Mouse (Mus musculus) kidney, postnatal 0 days (tissue): ENCODE measurements at regions not wholly inside any gene's neighbourhood (a gene's known extent, or its start where the extent isn't known, plus 50 kb on each side); places are given as distances from the start of the nearest gene placed in this dataset.
"Not testable (repeated sequence)": the region's sequence is repeated elsewhere in the genome, so short reads cannot be mapped to it uniquely, and the experiment has no call there.

Experiments
- ATAC-seq: fragments of 200-750 bp; cut with Nextera tagmentation; replicated peaks from 2 replicates; pipeline ENCODE4 v1.8.0; 2017; ENCODE audit warnings: low read depth, moderate number of reproducible peaks, moderate TSS enrichment, moderate library complexity; ENCODE audit not compliant: low FRiP score
- DNase-seq: peaks from one replicate; pipeline ENCODE4 v3.0.0-alpha.2; 2016; ENCODE audit warnings: low spot score
- H3K27ac ChIP-seq: fragments of 300-500 bp; sonication (generic); 2 replicates; pipeline ENCODE4 v1.5.1; 2014; ENCODE audit warnings: mild to moderate bottlenecking
- H3K27me3 ChIP-seq: fragments of 300-500 bp; sonication (generic); 2 replicates; pipeline ENCODE4 v1.6.1; 2014; ENCODE audit warnings: low read length, mixed read lengths; ENCODE audit not compliant: insufficient read depth
- H3K36me3 ChIP-seq: fragments of 300-500 bp; sonication (generic); 2 replicates; pipeline ENCODE4 v1.6.1; 2014; ENCODE audit warnings: low read length, mixed read lengths; ENCODE audit not compliant: insufficient read depth
- H3K4me1 ChIP-seq: fragments of 300-500 bp; sonication (generic); replicated peaks from 2 replicates; pipeline ENCODE4 v1.6.1; 2014; ENCODE audit warnings: antibody characterized with exemption, low read length, mixed read lengths; ENCODE audit not compliant: insufficient read depth
- H3K4me2 ChIP-seq: fragments of 300-500 bp; sonication (generic); 2 replicates; pipeline ENCODE4 v1.6.1; 2014; ENCODE audit warnings: mild to moderate bottlenecking, low read length, moderate library complexity, mixed read lengths
- H3K4me3 ChIP-seq: fragments of 300-500 bp; sonication (generic); replicated peaks from 2 replicates; pipeline ENCODE4 v1.5.1; 2014; ENCODE audit warnings: low read depth, low read length
- H3K9ac ChIP-seq: fragments of 300-500 bp; sonication (generic); 2 replicates; pipeline ENCODE4 v1.6.1; 2014; ENCODE audit warnings: low read depth, low read length
- H3K9me3 ChIP-seq: fragments of 300-500 bp; sonication (generic); replicated peaks from 2 replicates; pipeline ENCODE4 v1.6.1; 2016; ENCODE audit warnings: low read length, inconsistent platforms, mixed read lengths
- CTCF ChIP-seq: IDR thresholded peaks from 2 replicates; pipeline ENCODE4 v1.5.1; 2016; ENCODE audit warnings: antibody characterized with exemption, low read depth, mild to moderate bottlenecking, moderate library complexity
- WGBS: fragments of 180-500 bp; shearing (Covaris S2); extraction: QIAGEN DNeasy Blood & Tissue Kit; methylation state at CpG from one replicate; pipeline ENCODE4 v1.1.7; 2014; 5-methylcytosine and 5-hydroxymethylcytosine counted together

DNA sequence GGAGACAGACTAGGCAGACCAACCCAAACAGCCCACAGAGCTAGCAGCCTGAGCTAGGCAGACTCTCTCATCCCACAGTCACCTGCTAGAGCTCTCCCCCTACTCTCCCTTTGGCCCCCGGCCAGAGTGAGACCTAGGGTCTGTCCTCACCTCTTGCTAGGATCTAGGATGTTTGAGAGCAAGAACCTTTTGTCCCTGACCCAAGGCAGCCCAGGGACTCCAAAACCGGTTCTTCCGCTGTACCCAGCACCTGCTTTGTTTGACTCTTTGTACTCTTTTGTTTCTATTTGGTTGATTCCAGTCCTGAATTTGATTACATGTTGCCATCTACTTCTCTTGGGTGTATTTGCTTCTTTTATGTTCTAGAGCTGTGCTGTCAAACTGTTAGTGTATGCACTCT, 75.3 kb downstream of the H60c start:
- no peaks in the 10 kb centered on the region for H3K36me3 ChIP-seq
- ATAC-seq: no peak
- H3K9me3 ChIP-seq: no peaks in the 10 kb centered on the region
- no peak overlapping the region for H3K4me3 ChIP-seq
- no peak overlapping the region for H3K4me2 ChIP-seq
- DNase-seq: no peak
- no peaks in the 10 kb centered on the region for H3K27me3 ChIP-seq
- TF ChIP-seq CTCF: no peak
- WGBS: 64% methylated on average over 3 of the region's 3 CpGs
- no peak overlapping the region for H3K27ac ChIP-seq
- no peak overlapping the region for H3K9ac ChIP-seq
- no peaks in the 10 kb centered on the region for H3K4me1 ChIP-seq

DNA sequence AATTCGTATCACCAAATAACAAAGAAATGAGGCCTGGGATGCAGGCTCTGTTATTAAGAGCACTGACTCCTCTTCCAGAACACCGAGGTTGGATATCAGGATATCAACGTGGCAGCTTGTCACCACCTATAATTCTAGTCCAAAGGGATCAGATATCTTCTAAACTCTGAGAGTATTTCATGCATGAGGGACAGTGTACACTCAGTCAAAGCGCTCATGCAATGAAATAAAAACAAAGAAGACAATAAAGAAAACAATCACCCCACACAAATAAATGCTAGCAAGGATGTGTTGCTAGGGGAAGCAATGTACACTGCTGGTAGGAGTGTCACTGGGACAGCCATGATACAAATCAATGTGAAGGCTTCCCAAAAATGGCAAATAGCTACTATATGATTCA, 79.2 kb downstream of the H60c start:
- Histone ChIP-seq H3K4me1 (no peaks in the 10 kb centered on the region), H3K36me3 (no peaks in the 10 kb centered on the region), H3K9ac (no peak overlapping the region), H3K9me3 (no peaks in the 10 kb centered on the region), H3K4me3 (no peak overlapping the region), H3K27ac (no peak overlapping the region), H3K27me3 (no peaks in the 10 kb centered on the region), H3K4me2 (no peak overlapping the region)
- no peak for TF ChIP-seq CTCF
- 33% methylated on average over 4 of the region's 4 CpGs for WGBS
- DNase-seq (peak; percentile 59), ATAC-seq (0 out of 2 replicates have a peak, but pooled peaks have one; percentile 49)

DNA sequence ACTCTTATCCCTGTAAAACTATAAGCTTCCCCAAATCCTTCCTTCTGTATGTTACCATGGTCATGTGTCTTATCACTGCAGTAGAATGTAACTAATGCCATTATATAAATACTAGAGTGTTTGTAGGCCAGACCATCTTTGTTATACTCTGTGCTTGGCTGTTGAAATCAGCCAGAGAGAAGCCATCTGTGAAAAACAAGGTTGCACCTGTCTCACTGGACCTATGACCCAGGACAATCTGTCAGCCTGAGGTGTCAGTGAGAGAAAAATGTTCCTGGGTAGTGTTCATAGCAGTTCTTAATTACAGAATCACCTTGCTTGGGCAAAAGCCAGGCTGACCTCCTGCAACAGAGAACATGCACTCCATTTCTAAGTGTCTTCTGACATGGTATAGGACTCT, 87.5 kb downstream of the H60c start:
- no peaks in the 10 kb centered on the region for H3K9me3 ChIP-seq
- TF ChIP-seq CTCF: no peak

DNA sequence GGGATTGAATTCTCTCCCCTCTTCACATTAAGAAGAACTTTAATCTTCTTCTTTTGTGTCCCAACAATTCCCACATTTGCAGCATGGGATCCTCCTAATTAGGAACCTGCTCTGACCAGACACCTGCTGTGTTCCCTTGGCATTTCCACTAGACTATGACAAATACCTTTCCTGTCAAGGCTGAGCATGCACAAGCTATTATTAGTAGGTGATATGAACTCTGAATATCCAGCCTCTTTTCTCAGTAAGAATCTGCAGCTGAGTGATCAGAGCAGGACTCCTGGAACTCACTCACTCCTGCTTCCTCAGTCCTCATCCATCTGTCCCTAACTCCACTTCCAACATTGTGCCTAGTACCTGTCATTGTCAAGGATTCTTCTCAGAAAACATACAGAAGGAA, 94.0 kb downstream of the H60c start:
- DNase-seq (no peak), ATAC-seq (no peak)
- Histone ChIP-seq H3K27me3 (no peaks in the 10 kb centered on the region), H3K4me2 (no peak overlapping the region), H3K27ac (no peak overlapping the region), H3K36me3 (no peaks in the 10 kb centered on the region), H3K9me3 (no peaks in the 10 kb centered on the region), H3K4me3 (no peak overlapping the region), H3K4me1 (no peaks in the 10 kb centered on the region), H3K9ac (no peak overlapping the region)
- TF ChIP-seq CTCF: no peak

More for the DNA sequence above, 87.5 kb downstream of the H60c start:
- H3K9ac ChIP-seq: no peak overlapping the region
- no peaks in the 10 kb centered on the region for H3K36me3 ChIP-seq
- DNase-seq: no peak
- no peak for ATAC-seq
- no peaks in the 10 kb centered on the region for H3K27me3 ChIP-seq
- no peak overlapping the region for H3K27ac ChIP-seq
- no peaks in the 10 kb centered on the region for H3K4me1 ChIP-seq
- H3K4me2 ChIP-seq: no peak overlapping the region
- H3K4me3 ChIP-seq: no peak overlapping the region

DNA sequence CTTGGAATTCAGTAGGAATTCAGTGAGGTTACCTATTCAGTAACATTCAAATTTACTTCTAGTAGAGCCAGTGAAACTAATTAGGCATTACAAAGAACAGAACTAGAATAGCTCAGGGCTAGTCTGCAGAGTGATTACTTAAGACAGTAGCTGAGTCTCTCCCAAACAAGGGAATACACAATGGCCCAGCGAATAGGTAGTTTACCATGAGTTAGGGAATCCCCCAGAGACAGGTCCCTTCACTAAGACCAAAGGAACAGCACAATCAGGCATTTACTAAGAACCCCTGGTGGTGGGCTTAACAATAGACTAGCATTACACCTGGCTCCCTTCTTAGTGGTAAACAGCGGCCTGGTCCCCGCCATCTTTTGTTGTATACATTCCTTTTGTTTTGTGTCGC, 94.6 kb downstream of the H60c start:
- H3K36me3 ChIP-seq, H3K4me3 ChIP-seq, H3K27ac ChIP-seq, H3K4me2 ChIP-seq, H3K9ac ChIP-seq, ATAC-seq, H3K4me1 ChIP-seq, H3K9me3 ChIP-seq, DNase-seq, H3K27me3 ChIP-seq: not testable (repeated sequence)
- WGBS: 77% methylated on average over 4 of the region's 4 CpGs

GRCm38 (mm10) chr10:3172257-3172656, 95.3 kb downstream of the H60c start:
- Histone ChIP-seq H3K4me1 (no peaks in the 10 kb centered on the region), H3K4me2 (no peak overlapping the region), H3K36me3 (no peaks in the 10 kb centered on the region), H3K9me3 (no peaks in the 10 kb centered on the region), H3K9ac (no peak overlapping the region), H3K27me3 (no peaks in the 10 kb centered on the region), H3K4me3 (no peak overlapping the region), H3K27ac (no peak overlapping the region)
- TF ChIP-seq CTCF: no peak
- ATAC-seq (no peak), DNase-seq (no peak)
- 90% methylated on average over 1 of the region's 1 CpGs for WGBS

DNA sequence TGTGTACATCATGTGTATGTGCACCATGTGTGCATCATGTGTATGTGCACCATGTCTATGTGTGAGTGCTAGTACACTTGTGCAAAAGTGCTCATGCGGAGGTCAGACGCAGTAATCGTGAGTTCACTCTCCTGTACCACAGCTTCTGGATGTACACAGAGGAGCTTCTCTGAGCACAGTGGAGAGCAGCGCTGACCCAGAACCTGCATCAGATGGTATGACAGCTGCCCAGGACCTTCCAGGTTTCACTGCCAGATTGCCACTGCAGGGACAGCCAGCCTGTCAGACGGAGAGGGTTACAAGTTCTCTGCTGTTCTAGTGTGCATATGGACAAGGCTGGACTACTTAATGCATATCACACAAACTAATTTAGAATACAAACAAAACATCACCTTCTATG, 96.2 kb downstream of the H60c start:
- Histone ChIP-seq H3K4me3 (no peak overlapping the region), H3K27me3 (no peaks in the 10 kb centered on the region), H3K4me1 (no peaks in the 10 kb centered on the region), H3K4me2 (no peak overlapping the region), H3K9me3 (no peaks in the 10 kb centered on the region), H3K9ac (no peak overlapping the region), H3K36me3 (no peaks in the 10 kb centered on the region), H3K27ac (no peak overlapping the region)
- 85% methylated on average over 5 of the region's 5 CpGs for WGBS
- ATAC-seq (no peak), DNase-seq (no peak)
- TF ChIP-seq CTCF: no peak
